Mouse (Mus musculus) megakaryocyte, embryonic 14.5 days (primary cell): Measurements from ENCODE around the gene Slc35e3.

Experiments used
- FLI1 ChIP-seq: IDR thresholded peaks from 2 replicates; pipeline ENCODE4 v1.6.1; 2012; ENCODE audit warnings: low read length, inconsistent platforms, mixed read lengths
- GATA1 ChIP-seq: IDR thresholded peaks from 3 replicates; pipeline ENCODE4 v1.6.1; 2012; ENCODE audit warnings: mixed read lengths, low read length, inconsistent platforms, borderline replicate concordance

- no peak for TF ChIP-seq GATA1
- no peak for TF ChIP-seq FLI1
These were observed 44.4 kb upstream of the Slc35e3 start for GRCm38 (mm10) chr10:117790421-117791170.
